Mouse (Mus musculus) E14TG2a.4 (cell line): ENCODE measurements around the gene Tspyl4.
"Not testable (repeated sequence)": the region's sequence is repeated elsewhere in the genome, so short reads cannot be mapped to it uniquely, and the experiment has no call there.

Experiments
- H3K27me3 ChIP-seq: 2 replicates; pipeline ENCODE4 v1.6.1; 2014; ENCODE audit warnings: low read length, control low read depth; ENCODE audit not compliant: insufficient read depth
- H3K36me3 ChIP-seq: 2 replicates; pipeline ENCODE4 v1.6.1; 2014; ENCODE audit warnings: low read length, control low read depth; ENCODE audit not compliant: insufficient read depth
- H3K4me1 ChIP-seq: replicated peaks from 2 replicates; pipeline ENCODE4 v1.6.1; 2014; ENCODE audit warnings: low read depth, low read length, control low read depth
- H3K4me3 ChIP-seq: replicated peaks from 2 replicates; pipeline ENCODE4 v1.5.1; 2014; ENCODE audit warnings: mild to moderate bottlenecking, low read length
- H3K9me3 ChIP-seq: 2 replicates; pipeline ENCODE4 v1.6.1; 2014; ENCODE audit warnings: low read length, control low read depth
- CTCF ChIP-seq: conservative IDR thresholded peaks from 2 replicates; pipeline ENCODE4 v1.5.1; 2014; ENCODE audit warnings: low read length
- NANOG ChIP-seq: IDR thresholded peaks from 2 replicates; pipeline ENCODE4 v1.6.1; 2014; ENCODE audit warnings: borderline replicate concordance, low read length, mixed read lengths
- POU5F1 ChIP-seq: IDR thresholded peaks from 2 replicates; pipeline ENCODE4 v1.6.1; 2014; ENCODE audit warnings: low read length, borderline replicate concordance

Gene Tspyl4

GRCm38 (mm10) chr10:34297299-34297979 is at the start of gene Tspyl4:
TSS of gene Tspyl4 (plus strand) at chr10:34297442.
- TF ChIP-seq NANOG (no peak), CTCF (no peak), POU5F1 (no peak)
- Histone ChIP-seq H3K4me1 (peaks cover 30% of the 10 kb centered on the region), H3K4me3 (peak within 1 kb of the TSS; percentile 92), H3K9me3 (no peaks in the 10 kb centered on the region), H3K36me3 (peaks cover 8% of the 10 kb centered on the region; the same call in 1 of the 2 replicates), H3K27me3 (peaks cover 20% of the 10 kb centered on the region)

- H3K27me3 ChIP-seq, result no peaks in the 10 kb centered on the region
- no peaks in the 10 kb centered on the region for H3K36me3 ChIP-seq
- H3K9me3 ChIP-seq, result no peaks in the 10 kb centered on the region
- TF ChIP-seq CTCF, result no peak
- TF ChIP-seq POU5F1, result no peak
- no peak for TF ChIP-seq NANOG
- no peak overlapping the region for H3K4me3 ChIP-seq
- H3K4me1 ChIP-seq, result peaks cover 31% of the 10 kb centered on the region
Measured at GRCm38 (mm10) chr10:34247757-34248156, 49.5 kb upstream of the Tspyl4 start.

- Histone ChIP-seq H3K9me3 (no peaks in the 10 kb centered on the region), H3K27me3 (no peaks in the 10 kb centered on the region), H3K36me3 (no peaks in the 10 kb centered on the region), H3K4me1 (peaks cover 40% of the 10 kb centered on the region), H3K4me3 (no peak overlapping the region)
- TF ChIP-seq POU5F1, result no peak
- TF ChIP-seq CTCF, result no peak
- TF ChIP-seq NANOG, result no peak
Measured at GRCm38 (mm10) chr10:34249594-34249993, 47.6 kb upstream of the Tspyl4 start.

GRCm38 (mm10) chr10:34252833-34253232 is 44.4 kb upstream of the Tspyl4 start:
- not testable (repeated sequence) for H3K27me3 ChIP-seq, H3K9me3 ChIP-seq, H3K36me3 ChIP-seq, H3K4me3 ChIP-seq
- TF ChIP-seq POU5F1, result peak; percentile 39; the same call in 1 of the 2 replicates
- peak; percentile 46; the same call in 1 of the 2 replicates for TF ChIP-seq NANOG
- H3K4me1 ChIP-seq, result peaks cover 22% of the 10 kb centered on the region

- Histone ChIP-seq H3K4me1 (no peaks in the 10 kb centered on the region), H3K36me3 (no peaks in the 10 kb centered on the region), H3K9me3 (no peaks in the 10 kb centered on the region), H3K4me3 (no peak overlapping the region), H3K27me3 (no peaks in the 10 kb centered on the region)
- TF ChIP-seq POU5F1, result no peak
- TF ChIP-seq CTCF, result no peak
- no peak for TF ChIP-seq NANOG
Measured at GRCm38 (mm10) chr10:34265106-34265505, 32.1 kb upstream of the Tspyl4 start.

GRCm38 (mm10) chr10:34267312-34268070 is 29.8 kb upstream of the Tspyl4 start:
- no peaks in the 10 kb centered on the region for H3K4me1 ChIP-seq
- no peaks in the 10 kb centered on the region for H3K36me3 ChIP-seq
- no peaks in the 10 kb centered on the region for H3K9me3 ChIP-seq
- TF ChIP-seq NANOG, result no peak
- TF ChIP-seq CTCF, result no peak
- no peak for TF ChIP-seq POU5F1
- H3K4me3 ChIP-seq, result no peak overlapping the region
- H3K27me3 ChIP-seq, result no peaks in the 10 kb centered on the region

GRCm38 (mm10) chr10:34271681-34272080 is 25.6 kb upstream of the Tspyl4 start:
- TF ChIP-seq POU5F1 (no peak), NANOG (no peak), CTCF (no peak)
- H3K4me1 ChIP-seq, result no peaks in the 10 kb centered on the region
- no peak overlapping the region for H3K4me3 ChIP-seq
- H3K36me3 ChIP-seq, result no peaks in the 10 kb centered on the region
- H3K9me3 ChIP-seq, result no peaks in the 10 kb centered on the region
- H3K27me3 ChIP-seq, result no peaks in the 10 kb centered on the region

- Histone ChIP-seq H3K9me3 (no peaks in the 10 kb centered on the region), H3K4me1 (peaks cover 33% of the 10 kb centered on the region), H3K36me3 (peaks cover 22% of the 10 kb centered on the region), H3K27me3 (no peaks in the 10 kb centered on the region), H3K4me3 (no peak overlapping the region)
- TF ChIP-seq POU5F1, result no peak
- TF ChIP-seq NANOG, result no peak
- peak; percentile 88 for TF ChIP-seq CTCF
Measured at GRCm38 (mm10) chr10:34280591-34281175, 16.6 kb upstream of the Tspyl4 start.
